Mouse (Mus musculus) B cell, adult 2 months (primary cell): ENCODE measurements around the gene 6430628N08Rik.

Experiments
- DNase-seq, 2 experiments: peaks; one replicate each; pipeline ENCODE4 v3.0.0; 2022

The 6430628N08Rik gene

DNA sequence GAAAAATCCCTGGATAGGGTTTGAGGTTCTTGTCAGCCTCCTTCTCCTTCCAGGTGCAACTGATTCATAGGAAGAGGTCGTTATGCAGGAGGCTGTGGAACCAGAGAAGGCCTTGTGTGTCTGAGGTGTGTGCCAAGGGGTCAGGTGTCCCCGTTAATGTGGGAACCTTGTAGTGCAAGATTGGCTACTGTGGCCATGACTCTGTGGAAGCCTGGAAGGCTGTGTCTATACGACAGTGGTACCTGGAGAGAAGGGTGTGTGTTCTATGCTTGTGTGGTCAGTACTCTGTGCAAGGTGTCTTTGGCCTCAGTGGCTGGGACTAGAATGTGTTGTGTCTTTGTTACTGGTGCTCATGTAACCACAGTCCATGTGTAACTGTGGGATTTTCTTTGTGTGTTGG is 50.2 kb downstream of the 6430628N08Rik start:
- DNase-seq, result no peak

DNA sequence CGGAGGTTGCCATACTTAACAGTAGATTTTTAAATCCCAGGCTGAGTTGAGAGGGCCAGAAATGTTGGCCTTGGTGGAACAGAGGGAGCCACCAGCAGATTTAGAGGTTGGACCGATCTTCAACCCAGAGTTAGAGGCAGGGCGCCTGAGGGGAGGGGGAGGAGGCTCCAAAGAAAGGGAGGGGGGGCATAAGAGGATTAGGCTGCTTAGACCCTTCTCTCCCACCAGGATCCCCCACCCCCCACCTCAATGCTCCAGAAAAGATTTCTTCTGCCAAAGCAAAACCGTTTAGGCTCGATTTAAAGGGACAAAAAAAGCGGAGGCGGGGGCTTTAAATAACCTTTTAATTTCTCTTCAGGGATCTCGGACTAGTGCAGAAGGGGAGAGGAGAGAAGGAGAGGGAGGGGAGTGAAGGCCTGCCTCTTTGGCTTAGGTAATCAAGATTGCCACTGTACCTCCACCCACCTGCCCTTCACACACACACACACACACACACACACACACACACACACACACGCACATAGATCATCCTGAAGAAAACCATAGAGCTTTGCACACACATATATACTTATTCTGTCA is 50.9 kb downstream of the 6430628N08Rik start:
- DNase-seq, result no peak

DNA sequence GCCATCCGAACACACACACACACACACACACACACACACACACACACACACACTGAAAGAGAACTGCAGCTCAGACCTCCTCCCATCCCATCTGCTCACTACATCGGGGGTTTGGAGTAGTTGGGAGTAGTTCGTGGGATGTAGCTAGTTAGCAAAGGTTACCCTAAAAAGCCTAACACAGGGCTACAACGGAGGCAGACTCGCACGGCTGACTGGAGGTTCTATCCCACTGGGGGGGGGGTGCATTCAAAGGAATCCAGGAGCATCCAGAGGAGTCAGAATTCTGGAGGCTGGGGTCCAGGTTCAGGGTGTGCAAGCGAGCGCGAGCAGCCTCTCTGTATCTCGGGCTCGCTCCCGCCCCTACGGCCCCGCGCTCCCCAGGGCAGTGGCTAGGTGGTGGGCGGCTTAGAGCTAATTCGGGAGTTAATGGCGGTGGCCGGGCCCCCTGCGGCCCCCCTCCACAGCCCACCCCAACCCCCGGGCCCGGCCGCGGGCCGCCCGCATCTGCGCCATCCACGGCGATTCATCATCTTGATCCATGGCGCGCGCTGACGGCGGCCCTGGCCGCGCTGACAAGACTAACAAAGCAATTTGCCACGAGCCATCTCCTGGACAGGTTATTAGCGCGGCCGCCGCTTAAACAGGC is 53.3 kb downstream of the 6430628N08Rik start:
- no peak for DNase-seq
